ENCODE assay signal across 22 mouse cellular contexts in the genomic region with DNA sequence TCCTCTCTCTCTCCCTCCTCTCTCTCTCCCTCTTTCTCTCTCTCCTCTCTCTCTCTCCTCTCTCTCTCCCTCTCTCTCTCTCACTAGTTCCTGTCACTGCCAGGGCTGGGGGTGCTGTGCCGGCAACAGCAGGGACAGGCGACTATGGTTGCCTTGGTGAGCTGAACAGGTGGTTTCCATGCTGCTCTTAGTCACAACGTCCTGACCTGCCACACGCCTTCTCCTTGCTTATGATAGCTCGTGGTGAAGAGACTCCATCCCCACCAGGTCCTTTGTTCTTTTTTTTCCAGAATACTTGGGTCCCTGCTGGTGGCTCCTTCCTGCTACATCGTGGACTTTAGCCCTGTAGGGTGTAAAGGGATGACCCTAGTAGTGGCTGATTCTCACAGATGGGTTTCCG. TPM values are rescaled to one million over a fixed set of nuclear protein-coding genes. Genes with fewer than 3 reads are reported as not detected.
DNase-seq lines count a peak whose midpoint lies in the region; ATAC-seq and TF ChIP-seq lines count a peak whose summit lies in the region.
"Had no signal": no experiment of that assay in that cellular context is flagged by ENCODE, and none has a peak within 500 bp of the region (broad histone marks: within the 10 kb centered on the region; RNA-seq: fewer than 3 reads in every experiment).

No protein-coding gene starts in this region.

- peak; percentile 55 for ATAC-seq in forebrain, postnatal 0 days
- no peak for ATAC-seq in forebrain, embryonic 13.5 days
- ATAC-seq in hindbrain, postnatal 0 days = peak; percentile 21; the same call in 1 of the 2 replicates
- no peak for ATAC-seq in hindbrain, embryonic 13.5 days (ENCODE audit: low FRiP score)
- ATAC-seq: forebrain, embryonic 15.5 days had no signal

- no peaks in the 10 kb centered on the region for H3K36me3 ChIP-seq in forebrain, postnatal 0 days (ENCODE audit: insufficient read depth)
- H3K36me3 ChIP-seq in forebrain, embryonic 13.5 days (ENCODE audit: poor library complexity, severe bottlenecking) = no peaks in the 10 kb centered on the region
- H3K36me3 ChIP-seq in hindbrain, postnatal 0 days (ENCODE audit: insufficient read depth, low read length) = no peaks in the 10 kb centered on the region
- H3K36me3 ChIP-seq in hindbrain, embryonic 13.5 days = no peaks in the 10 kb centered on the region
- H3K36me3 ChIP-seq: embryonic facial prominence, embryonic 13.5 days; embryonic facial prominence, embryonic 15.5 days; forebrain, embryonic 10.5 days; forebrain, embryonic 15.5 days had no signal

- H3K4me1 ChIP-seq in forebrain, postnatal 0 days (ENCODE audit: insufficient read depth) = no peaks in the 10 kb centered on the region
- peaks cover 8% of the 10 kb centered on the region for H3K4me1 ChIP-seq in forebrain, embryonic 13.5 days
- H3K4me1 ChIP-seq in hindbrain, postnatal 0 days (ENCODE audit: insufficient read depth, low read length) = peaks cover 5% of the 10 kb centered on the region
- H3K4me1 ChIP-seq in hindbrain, embryonic 13.5 days (replicated peaks) = peaks cover 22% of the 10 kb centered on the region
- H3K4me1 ChIP-seq: embryonic facial prominence, embryonic 15.5 days had no signal

- H3K4me3 ChIP-seq in forebrain, postnatal 0 days (ENCODE audit: low read depth, low read length) = no peak overlapping the region
- H3K4me3 ChIP-seq in forebrain, embryonic 13.5 days = no peak overlapping the region
- no peak overlapping the region for H3K4me3 ChIP-seq in hindbrain, postnatal 0 days (ENCODE audit: low read length)
- H3K4me3 ChIP-seq in hindbrain, embryonic 13.5 days = no peak overlapping the region
- H3K4me3 ChIP-seq: embryonic facial prominence, embryonic 13.5 days; embryonic facial prominence, embryonic 15.5 days; erythroblast, embryonic 14.5 days; forebrain, embryonic 10.5 days; forebrain, embryonic 15.5 days had no signal

- no peaks in the 10 kb centered on the region for H3K9me3 ChIP-seq in forebrain, postnatal 0 days (ENCODE audit: low read length)
- no peaks in the 10 kb centered on the region for H3K9me3 ChIP-seq in forebrain, embryonic 13.5 days (replicated peaks)
- H3K9me3 ChIP-seq in hindbrain, postnatal 0 days (ENCODE audit: low read length) = no peaks in the 10 kb centered on the region
- no peaks in the 10 kb centered on the region for H3K9me3 ChIP-seq in hindbrain, embryonic 13.5 days
- H3K9me3 ChIP-seq: embryonic facial prominence, embryonic 13.5 days; embryonic facial prominence, embryonic 15.5 days; forebrain, embryonic 10.5 days; forebrain, embryonic 15.5 days had no signal

- H3K9ac ChIP-seq in forebrain, postnatal 0 days = no peak overlapping the region
- H3K9ac ChIP-seq in forebrain, embryonic 13.5 days = no peak overlapping the region
- no peak overlapping the region for H3K9ac ChIP-seq in hindbrain, postnatal 0 days (replicated peaks; ENCODE audit: low read length)
- no peak overlapping the region for H3K9ac ChIP-seq in hindbrain, embryonic 13.5 days
- H3K9ac ChIP-seq: embryonic facial prominence, embryonic 13.5 days; embryonic facial prominence, embryonic 15.5 days; forebrain, embryonic 15.5 days had no signal

- no peak for TF ChIP-seq CTCF in forebrain, postnatal 0 days (IDR thresholded peaks at IDR 0.05; ENCODE audit: low read depth)
- no peak for TF ChIP-seq CTCF in hindbrain, postnatal 0 days (IDR thresholded peaks at IDR 0.05; ENCODE audit: low read depth)

- WGBS in forebrain, postnatal 0 days = 56% methylated on average over 7 of the region's 7 CpGs
- 66% methylated on average over 7 of the region's 7 CpGs for WGBS in forebrain, embryonic 13.5 days
- 50% methylated on average over 7 of the region's 7 CpGs for WGBS in hindbrain, postnatal 0 days
- 63% methylated on average over 7 of the region's 7 CpGs for WGBS in hindbrain, embryonic 13.5 days

- H3K27me3 ChIP-seq in forebrain, postnatal 0 days (ENCODE audit: insufficient read depth, low read length) = no peaks in the 10 kb centered on the region
- H3K27me3 ChIP-seq in forebrain, embryonic 13.5 days = no peaks in the 10 kb centered on the region
- H3K27me3 ChIP-seq in hindbrain, postnatal 0 days (ENCODE audit: insufficient read depth, low read length) = no peaks in the 10 kb centered on the region
- no peaks in the 10 kb centered on the region for H3K27me3 ChIP-seq in hindbrain, embryonic 13.5 days
- H3K27me3 ChIP-seq: embryonic facial prominence, embryonic 13.5 days; embryonic facial prominence, embryonic 15.5 days; forebrain, embryonic 15.5 days had no signal

- DNase-seq in forebrain, postnatal 0 days = no peak
- no peak for DNase-seq in hindbrain, postnatal 0 days (ENCODE audit: low spot score)
- DNase-seq: adrenal gland, adult 2 months; adrenal gland, postnatal 10 days; adrenal gland, postnatal 25 days; cerebellum, adult 11 months; cerebellum, adult 18-20 months; cerebellum, adult 8-10 months; cerebellum, adult 9-11 months; cerebellum, postnatal 36 days; embryo, embryonic 11 days had no signal

- H3K27ac ChIP-seq in forebrain, postnatal 0 days (ENCODE audit: low read depth, low read length) = no peak overlapping the region
- no peak overlapping the region for H3K27ac ChIP-seq in forebrain, embryonic 13.5 days
- no peak overlapping the region for H3K27ac ChIP-seq in hindbrain, postnatal 0 days
- no peak overlapping the region for H3K27ac ChIP-seq in hindbrain, embryonic 13.5 days
- H3K27ac ChIP-seq: embryonic facial prominence, embryonic 13.5 days; embryonic facial prominence, embryonic 15.5 days; forebrain, embryonic 10.5 days; forebrain, embryonic 15.5 days had no signal

- no peak overlapping the region for H3K4me2 ChIP-seq in forebrain, postnatal 0 days (ENCODE audit: low read depth)
- H3K4me2 ChIP-seq in forebrain, embryonic 13.5 days = no peak overlapping the region
- no peak overlapping the region for H3K4me2 ChIP-seq in hindbrain, postnatal 0 days (ENCODE audit: low read depth, low read length)
- no peak overlapping the region for H3K4me2 ChIP-seq in hindbrain, embryonic 13.5 days
- H3K4me2 ChIP-seq: embryonic facial prominence, embryonic 13.5 days; embryonic facial prominence, embryonic 15.5 days; forebrain, embryonic 15.5 days had no signal

RNA-seq across cellular contexts. Expression of a gene that starts 12.0 kb away (rescaled TPM):
- 10.7 and 12.5 TPM in 2 replicates for total RNA-seq in forebrain, postnatal 0 days (2014; rRNA removed)
- polyA plus RNA-seq in forebrain, postnatal 0 days (2015; fragmentation: Nextera tagmentation; extraction: Ambion mirVana) = 12.3 and 21.7 TPM in 2 replicates
- 2.3 and 2.7 TPM in 2 replicates for polyA plus RNA-seq in forebrain, embryonic 13.5 days (2015; fragmentation: Nextera tagmentation; extraction: Ambion mirVana)
- 38.6 and 39.4 TPM in 2 replicates for total RNA-seq in hindbrain, postnatal 0 days (2014; rRNA removed)
- 21.8 and 25.2 TPM in 2 replicates for polyA plus RNA-seq in hindbrain, postnatal 0 days (2015; fragmentation: Nextera tagmentation; extraction: Ambion mirVana)
- 12.1 and 13.4 TPM in 2 replicates for polyA plus RNA-seq in hindbrain, embryonic 13.5 days (2015; fragmentation: Nextera tagmentation; extraction: Ambion mirVana)
- total RNA-seq: common myeloid progenitor, adult 5-6 weeks; ES-E14; MEL had no signal
- polyA plus RNA-seq: C2C12; erythroblast, embryonic 14.5 days; forebrain, embryonic 10.5 days had no signal

RNA-seq across cellular contexts. Expression of a gene that starts 18.9 kb away (rescaled TPM):
- total RNA-seq in forebrain, postnatal 0 days (2014; rRNA removed) = 20.1 and 21.8 TPM in 2 replicates
- 6.6 and 8.5 TPM in 2 replicates for polyA plus RNA-seq in forebrain, postnatal 0 days (2015; fragmentation: Nextera tagmentation; extraction: Ambion mirVana)
- polyA plus RNA-seq in forebrain, embryonic 13.5 days (2015; fragmentation: Nextera tagmentation; extraction: Ambion mirVana) = 1.6 and 2.2 TPM in 2 replicates
- 23.3 and 25.7 TPM in 2 replicates for total RNA-seq in hindbrain, postnatal 0 days (2014; rRNA removed)
- 7.9 and 8.6 TPM in 2 replicates for polyA plus RNA-seq in hindbrain, postnatal 0 days (2015; fragmentation: Nextera tagmentation; extraction: Ambion mirVana)
- 6.8 and 7.3 TPM in 2 replicates for polyA plus RNA-seq in hindbrain, embryonic 13.5 days (2015; fragmentation: Nextera tagmentation; extraction: Ambion mirVana)
- total RNA-seq: common myeloid progenitor, adult 5-6 weeks had no signal
- polyA plus RNA-seq: C2C12; erythroblast, embryonic 14.5 days had no signal

RNA-seq across cellular contexts. Expression of a gene that starts 55.4 kb away (rescaled TPM):
- 53.1 and 62.9 TPM in 2 replicates for total RNA-seq in forebrain, postnatal 0 days (2014; rRNA removed)
- polyA plus RNA-seq in forebrain, postnatal 0 days (2015; fragmentation: Nextera tagmentation; extraction: Ambion mirVana) = 28.4 and 38.1 TPM in 2 replicates
- polyA plus RNA-seq in forebrain, embryonic 13.5 days (2015; fragmentation: Nextera tagmentation; extraction: Ambion mirVana) = 46.1 and 53.1 TPM in 2 replicates
- 51.1 and 55.6 TPM in 2 replicates for total RNA-seq in hindbrain, postnatal 0 days (2014; rRNA removed)
- polyA plus RNA-seq in hindbrain, postnatal 0 days (2015; fragmentation: Nextera tagmentation; extraction: Ambion mirVana) = 27.6 and 29.6 TPM in 2 replicates
- 44.1 and 45.4 TPM in 2 replicates for polyA plus RNA-seq in hindbrain, embryonic 13.5 days (2015; fragmentation: Nextera tagmentation; extraction: Ambion mirVana)

Comparison
In these comparisons a context has a peak if more than half of its experiments do, and no peak if none do; other contexts are left out.
1. ATAC-seq: peak in forebrain, postnatal 0 days (single experiment) and hindbrain, postnatal 0 days (single experiment); none in forebrain, embryonic 13.5 days (single experiment) and hindbrain, embryonic 13.5 days (single experiment).